Mouse (Mus musculus) midbrain, embryonic 14.5 days (tissue): Measurements from ENCODE around the gene Ube2d1. TPM values are rescaled to one million over a fixed set of nuclear protein-coding genes. Genes with fewer than 3 reads are reported as not detected.

Experiments
- ATAC-seq: fragments of 200-750 bp; cut with Nextera tagmentation; 2 replicates; pipeline ENCODE4 v1.8.0; 2017; ENCODE audit warnings: moderate number of reproducible peaks, moderate library complexity; ENCODE audit not compliant: low FRiP score, low TSS enrichment
- DNase-seq: peaks from one replicate; pipeline ENCODE4 v3.0.0-alpha.2; 2015
- H3K27ac ChIP-seq: fragments of 300-500 bp; sonication (generic); replicated peaks from 2 replicates; pipeline ENCODE4 v1.5.1; 2014; ENCODE audit warnings: mild to moderate bottlenecking, low read depth, low read length, moderate library complexity
- H3K27me3 ChIP-seq: fragments of 300-500 bp; sonication (generic); 2 replicates; pipeline ENCODE4 v1.6.1; 2014; ENCODE audit warnings: low read length, control low read depth, mixed read lengths; ENCODE audit not compliant: control insufficient read depth, insufficient read depth
- H3K36me3 ChIP-seq: fragments of 300-500 bp; sonication (generic); 2 replicates; pipeline ENCODE4 v1.6.1; 2014; ENCODE audit warnings: low read length, control low read depth; ENCODE audit not compliant: control insufficient read depth, insufficient read depth
- H3K4me1 ChIP-seq: fragments of 300-500 bp; sonication (generic); 2 replicates; pipeline ENCODE4 v1.6.1; 2014; ENCODE audit warnings: mild to moderate bottlenecking, antibody characterized with exemption, low read length, control low read depth; ENCODE audit not compliant: control insufficient read depth, insufficient read depth
- H3K4me2 ChIP-seq: fragments of 300-500 bp; sonication (generic); 2 replicates; pipeline ENCODE4 v1.6.1; 2014; ENCODE audit warnings: mild to moderate bottlenecking, low read length, moderate library complexity
- H3K4me3 ChIP-seq: fragments of 300-500 bp; sonication (generic); replicated peaks from 2 replicates; pipeline ENCODE4 v1.5.1; 2014; ENCODE audit warnings: low read depth, low read length
- H3K9ac ChIP-seq: fragments of 300-500 bp; sonication (generic); replicated peaks from 2 replicates; pipeline ENCODE4 v1.6.1; 2014; ENCODE audit warnings: mild to moderate bottlenecking, low read length, moderate library complexity
- H3K9me3 ChIP-seq: fragments of 300-500 bp; sonication (generic); 2 replicates; pipeline ENCODE4 v1.6.1; 2016; ENCODE audit warnings: low read length, control low read depth, mixed read lengths; ENCODE audit not compliant: control insufficient read depth
- WGBS: fragments of 180-500 bp; shearing (Covaris S2); extraction: QIAGEN DNeasy Blood & Tissue Kit; methylation state at CpG from one replicate; pipeline ENCODE4 v1.1.7; 2014; 5-methylcytosine and 5-hydroxymethylcytosine counted together
- polyA plus RNA-seq: library from polyadenylated mRNA; unstranded; fragments of >200 nt; fragmentation: Nextera tagmentation; extraction: Ambion mirVana; gene quantifications from 2 replicates; pipeline ENCODE4 v1.2.1, GENCODE M21; 2014

The Ube2d1 gene
- polyA plus RNA-seq, 1 experiment from 2014 or later = 246 TPM

DNA sequence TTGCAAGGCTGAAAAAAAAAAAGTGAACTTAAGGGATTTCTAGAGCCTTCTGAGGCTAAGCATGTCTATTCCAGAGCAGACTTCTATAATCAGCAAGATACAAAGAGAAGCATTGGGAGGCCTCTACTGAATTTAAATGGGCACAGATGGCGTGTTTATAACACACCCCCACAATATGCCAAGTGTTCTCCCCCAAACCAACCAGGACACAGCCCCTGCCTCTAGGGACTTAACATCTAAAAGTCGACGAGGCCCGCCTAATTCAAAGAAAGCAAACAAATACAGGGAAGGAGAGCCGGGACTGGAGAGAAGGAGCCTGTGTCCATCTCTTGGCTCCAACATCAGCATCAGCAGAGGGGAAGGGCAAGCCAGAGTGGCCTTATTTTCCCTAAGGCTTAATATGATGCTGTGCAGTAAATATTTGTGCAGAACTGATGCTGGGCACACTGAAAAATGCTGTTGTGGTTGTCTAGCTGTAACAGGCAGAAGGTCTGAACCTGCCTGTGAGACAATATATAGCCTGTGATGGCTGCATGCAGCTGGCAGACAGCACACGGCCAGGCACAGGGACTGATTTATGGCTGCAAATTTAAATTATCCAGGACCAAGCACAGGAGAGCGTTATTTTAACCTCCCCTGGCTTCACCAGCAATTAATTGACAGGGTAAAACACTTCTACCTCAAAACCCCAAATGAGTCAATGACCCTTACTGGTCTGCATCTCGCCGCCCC lies 11.9 kb downstream of the Ube2d1 start:
- ATAC-seq (peak; percentile 11; the same call in 1 of the 2 replicates), DNase-seq (peak; percentile 48)
- H3K36me3 ChIP-seq = 0 out of 2 replicates have a peak, but pooled peaks cover 2% of the 10 kb centered on the region
- H3K4me3 ChIP-seq = no peak overlapping the region
- 46% methylated on average over 9 of the region's 9 CpGs for WGBS
- H3K4me1 ChIP-seq = peaks cover 20% of the 10 kb centered on the region
- peak overlapping the region; percentile 14; the same call in 1 of the 2 replicates for H3K27ac ChIP-seq
- H3K9me3 ChIP-seq = no peaks in the 10 kb centered on the region
- H3K27me3 ChIP-seq = no peaks in the 10 kb centered on the region
- no peak overlapping the region for H3K9ac ChIP-seq
- H3K4me2 ChIP-seq = no peak overlapping the region

GRCm38 (mm10) chr10:71267973-71268372 lies 17.1 kb downstream of the Ube2d1 start:
- H3K27ac ChIP-seq = no peak overlapping the region
- 92% methylated on average over 2 of the region's 2 CpGs for WGBS
- DNase-seq (no peak), ATAC-seq (no peak)
- no peaks in the 10 kb centered on the region for H3K27me3 ChIP-seq
- H3K4me3 ChIP-seq = no peak overlapping the region
- H3K9ac ChIP-seq = no peak overlapping the region
- peaks cover 6% of the 10 kb centered on the region for H3K4me1 ChIP-seq
- H3K4me2 ChIP-seq = no peak overlapping the region
- H3K9me3 ChIP-seq = no peaks in the 10 kb centered on the region
- peaks cover 1% of the 10 kb centered on the region; the same call in 1 of the 2 replicates for H3K36me3 ChIP-seq

- H3K4me1 ChIP-seq = peaks cover 1% of the 10 kb centered on the region; the same call in 1 of the 2 replicates
- DNase-seq (no peak), ATAC-seq (no peak)
- no peak overlapping the region for H3K9ac ChIP-seq
- H3K4me2 ChIP-seq = no peak overlapping the region
- no peaks in the 10 kb centered on the region for H3K27me3 ChIP-seq
- H3K4me3 ChIP-seq = no peak overlapping the region
- no peak overlapping the region for H3K27ac ChIP-seq
- peaks cover 5% of the 10 kb centered on the region; the same call in 1 of the 2 replicates for H3K36me3 ChIP-seq
- WGBS = 89% methylated on average over 11 of the region's 11 CpGs
- H3K9me3 ChIP-seq = no peaks in the 10 kb centered on the region
Measured at GRCm38 (mm10) chr10:71267511-71267910, 17.6 kb downstream of the Ube2d1 start.

- no peaks in the 10 kb centered on the region for H3K9me3 ChIP-seq
- H3K27ac ChIP-seq = no peak overlapping the region
- no peaks in the 10 kb centered on the region for H3K27me3 ChIP-seq
- WGBS = 95% methylated on average over 4 of the region's 4 CpGs
- H3K4me3 ChIP-seq = no peak overlapping the region
- ATAC-seq = no peak
- H3K9ac ChIP-seq = no peak overlapping the region
- no peak overlapping the region for H3K4me2 ChIP-seq
- H3K36me3 ChIP-seq = peaks cover 18% of the 10 kb centered on the region; the same call in 1 of the 2 replicates
- no peaks in the 10 kb centered on the region for H3K4me1 ChIP-seq
- DNase-seq = no peak
Measured at GRCm38 (mm10) chr10:71265067-71265466, 20.0 kb downstream of the Ube2d1 start.

DNA sequence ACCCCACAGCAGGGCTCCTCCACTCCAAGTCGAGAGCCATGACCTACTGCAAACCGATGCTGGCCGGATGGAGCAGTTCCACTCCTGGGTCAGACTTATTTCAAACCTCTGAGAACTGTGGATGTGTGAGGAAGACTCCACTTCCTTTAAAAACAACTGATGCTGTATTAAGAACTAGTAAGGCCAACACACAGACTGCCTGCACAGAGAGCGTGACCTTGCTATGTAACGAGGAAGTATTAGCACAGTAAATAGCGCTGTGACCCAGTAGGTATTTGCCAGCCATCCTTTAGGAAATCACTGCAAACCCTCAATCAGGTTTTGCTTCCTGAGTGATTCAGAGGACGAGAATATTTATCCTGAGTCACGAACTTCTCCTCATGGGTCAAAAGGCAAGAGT lies 23.4 kb downstream of the Ube2d1 start:
- no peak for ATAC-seq
- Histone ChIP-seq H3K4me2 (no peak overlapping the region), H3K9ac (no peak overlapping the region), H3K9me3 (no peaks in the 10 kb centered on the region), H3K4me3 (no peak overlapping the region), H3K4me1 (no peaks in the 10 kb centered on the region), H3K36me3 (peaks cover 47% of the 10 kb centered on the region), H3K27ac (no peak overlapping the region), H3K27me3 (no peaks in the 10 kb centered on the region)
- no peak for DNase-seq
- 81% methylated on average over 8 of the region's 8 CpGs for WGBS

- H3K36me3 ChIP-seq = peaks cover 68% of the 10 kb centered on the region
Measured at GRCm38 (mm10) chr10:71258943-71259342, 26.1 kb downstream of the Ube2d1 start.

DNA sequence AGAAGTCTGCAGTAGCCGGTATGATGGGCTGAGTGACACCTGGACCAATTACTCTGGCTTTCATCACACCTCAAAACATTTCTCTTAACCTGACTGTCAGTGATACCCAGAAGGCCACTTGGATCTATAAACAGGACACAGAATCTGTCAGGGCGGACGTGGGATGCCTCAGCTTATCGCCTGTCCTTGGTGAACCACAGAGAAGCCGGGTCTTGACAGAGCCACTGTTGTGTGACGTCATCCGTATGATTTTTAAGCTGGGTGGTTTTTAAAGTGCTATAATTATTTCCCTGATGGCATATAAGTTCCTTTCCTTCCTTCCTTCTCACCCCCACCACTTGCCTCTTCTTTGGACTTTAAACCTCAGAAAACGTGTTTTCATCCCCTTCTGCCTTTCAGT lies 26.5 kb downstream of the Ube2d1 start:
- no peak overlapping the region for H3K27ac ChIP-seq
- no peak overlapping the region for H3K4me3 ChIP-seq
- no peak overlapping the region for H3K4me2 ChIP-seq
- DNase-seq (no peak), ATAC-seq (no peak)
- H3K9ac ChIP-seq = no peak overlapping the region
- peaks cover 68% of the 10 kb centered on the region for H3K36me3 ChIP-seq
- no peaks in the 10 kb centered on the region for H3K4me1 ChIP-seq
- H3K9me3 ChIP-seq = no peaks in the 10 kb centered on the region
- WGBS = 84% methylated on average over 8 of the region's 8 CpGs
- no peaks in the 10 kb centered on the region for H3K27me3 ChIP-seq

More at GRCm38 (mm10) chr10:71258943-71259342, 26.1 kb downstream of the Ube2d1 start:
- ATAC-seq (no peak), DNase-seq (no peak)
- Histone ChIP-seq H3K4me1 (no peaks in the 10 kb centered on the region), H3K27ac (no peak overlapping the region), H3K27me3 (no peaks in the 10 kb centered on the region), H3K9ac (no peak overlapping the region), H3K4me2 (no peak overlapping the region), H3K9me3 (no peaks in the 10 kb centered on the region), H3K4me3 (no peak overlapping the region)
- 67% methylated on average over 5 of the region's 5 CpGs for WGBS

- H3K9ac ChIP-seq = no peak overlapping the region
- no peaks in the 10 kb centered on the region for H3K9me3 ChIP-seq
- no peaks in the 10 kb centered on the region for H3K4me1 ChIP-seq
- DNase-seq (no peak), ATAC-seq (no peak)
- peaks cover 33% of the 10 kb centered on the region for H3K36me3 ChIP-seq
- H3K4me2 ChIP-seq = no peak overlapping the region
- H3K27ac ChIP-seq = no peak overlapping the region
- 83% methylated on average over 4 of the region's 4 CpGs for WGBS
- H3K4me3 ChIP-seq = no peak overlapping the region
- no peaks in the 10 kb centered on the region for H3K27me3 ChIP-seq
Measured at GRCm38 (mm10) chr10:71253147-71253546, 31.9 kb downstream of the Ube2d1 start.

DNA sequence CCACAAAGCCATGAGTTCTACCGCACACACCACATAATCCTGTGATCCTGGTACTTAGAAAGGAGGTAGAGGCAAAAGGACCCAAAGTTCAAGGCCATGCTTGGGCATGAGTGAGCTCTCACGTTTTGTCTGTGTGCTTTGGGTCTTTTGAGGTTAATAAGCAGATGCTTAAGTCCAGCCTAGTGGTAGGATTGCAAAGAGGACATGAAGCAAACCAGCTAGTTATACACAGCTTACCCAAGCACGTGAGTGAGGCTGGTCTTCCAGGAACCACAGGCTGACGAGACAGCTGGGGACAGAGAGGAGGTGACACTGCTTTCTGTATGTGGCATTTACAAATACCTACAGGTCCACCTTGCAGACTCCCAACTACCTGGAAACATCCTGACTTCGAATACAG lies 32.6 kb downstream of the Ube2d1 start:
- 80% methylated on average over 5 of the region's 5 CpGs for WGBS
- H3K27me3 ChIP-seq = no peaks in the 10 kb centered on the region
- H3K4me2 ChIP-seq = no peak overlapping the region
- H3K36me3 ChIP-seq = peaks cover 26% of the 10 kb centered on the region
- no peaks in the 10 kb centered on the region for H3K9me3 ChIP-seq
- no peak overlapping the region for H3K4me3 ChIP-seq
- no peak for DNase-seq
- H3K27ac ChIP-seq = no peak overlapping the region
- H3K4me1 ChIP-seq = no peaks in the 10 kb centered on the region
- no peak for ATAC-seq
- H3K9ac ChIP-seq = no peak overlapping the region
